Mouse (Mus musculus) kidney, embryonic 15.5 days (tissue): ENCODE measurements around the gene Xxylt1. TPM values are rescaled to one million over a fixed set of nuclear protein-coding genes. Genes with fewer than 3 reads are reported as not detected.

Experiments used
- ATAC-seq: fragments of 200-750 bp; cut with Nextera tagmentation; replicated peaks from 2 replicates; pipeline ENCODE4 v1.8.0; 2017; ENCODE audit warnings: moderate TSS enrichment; ENCODE audit not compliant: low FRiP score
- H3K27ac ChIP-seq: fragments of 300-500 bp; sonication (generic); 2 replicates; pipeline ENCODE4 v1.5.1; 2015; ENCODE audit warnings: mild to moderate bottlenecking, inconsistent platforms
- H3K27me3 ChIP-seq: fragments of 300-500 bp; sonication (generic); 2 replicates; pipeline ENCODE4 v1.6.1; 2015; ENCODE audit warnings: inconsistent platforms
- H3K36me3 ChIP-seq: fragments of 300-500 bp; sonication (generic); 2 replicates; pipeline ENCODE4 v1.6.1; 2015; ENCODE audit warnings: inconsistent platforms
- H3K4me1 ChIP-seq: fragments of 300-500 bp; sonication (generic); 2 replicates; pipeline ENCODE4 v1.6.1; 2015; ENCODE audit warnings: inconsistent platforms
- H3K4me2 ChIP-seq: fragments of 300-500 bp; sonication (generic); 2 replicates; pipeline ENCODE4 v1.6.1; 2015; ENCODE audit warnings: moderate library complexity, mild to moderate bottlenecking, inconsistent platforms
- H3K4me3 ChIP-seq: fragments of 300-500 bp; sonication (generic); replicated peaks from 2 replicates; pipeline ENCODE4 v1.5.1; 2015; ENCODE audit warnings: mild to moderate bottlenecking, inconsistent platforms
- H3K9ac ChIP-seq: fragments of 300-500 bp; sonication (generic); 2 replicates; pipeline ENCODE4 v1.6.1; 2015; ENCODE audit warnings: mild to moderate bottlenecking, inconsistent platforms
- H3K9me3 ChIP-seq: fragments of 300-500 bp; sonication (generic); replicated peaks from 2 replicates; pipeline ENCODE4 v1.6.1; 2016; ENCODE audit warnings: inconsistent platforms
- WGBS: fragments of 180-500 bp; shearing (Covaris S2); methylation state at CpG from one replicate; pipeline ENCODE4 v1.1.7; 2015; ENCODE audit warnings: mixed read lengths; 5-methylcytosine and 5-hydroxymethylcytosine counted together
- polyA plus RNA-seq: library from polyadenylated mRNA; unstranded; fragments of >200 nt; fragmentation: Nextera tagmentation; extraction: Ambion mirVana; gene quantifications from 2 replicates; pipeline ENCODE4 v1.2.1, GENCODE M21; 2015

The Xxylt1 gene
- polyA plus RNA-seq = 19.2 and 20.2 TPM in 2 replicates

GRCm38 (mm10) chr16:31081125-31081664 lies at the start of gene Xxylt1:
Xxylt1 (minus strand) TSS chr16:31081432.
- Histone ChIP-seq H3K27ac (peak within 1 kb of the TSS; percentile 97), H3K4me3 (peak within 1 kb of the TSS; percentile 92), H3K36me3 (peaks cover 9% of the 10 kb centered on the region; the same call in 1 of the 2 replicates), H3K27me3 (no peaks in the 10 kb centered on the region), H3K9me3 (no peaks in the 10 kb centered on the region), H3K9ac (peak within 1 kb of the TSS; percentile 75), H3K4me2 (peak within 1 kb of the TSS; percentile 91), H3K4me1 (peaks cover 17% of the 10 kb centered on the region)
- peak; percentile 98 for ATAC-seq
- under 1% methylated on average over 54 of the region's 54 CpGs for WGBS

GRCm38 (mm10) chr16:31128116-31128515 lies 46.9 kb upstream of the Xxylt1 start:
- Histone ChIP-seq H3K4me1 (peaks cover 3% of the 10 kb centered on the region; the same call in 1 of the 2 replicates), H3K9me3 (no peaks in the 10 kb centered on the region), H3K27me3 (no peaks in the 10 kb centered on the region), H3K4me3 (no peak overlapping the region), H3K27ac (no peak overlapping the region), H3K4me2 (no peak overlapping the region), H3K36me3 (peaks cover 45% of the 10 kb centered on the region), H3K9ac (no peak overlapping the region)
- 90% methylated on average over 5 of the region's 5 CpGs for WGBS
- no peak for ATAC-seq

GRCm38 (mm10) chr16:31124991-31125390 lies 43.8 kb upstream of the Xxylt1 start:
- no peak overlapping the region for H3K9ac ChIP-seq
- WGBS = 63% methylated on average over 5 of the region's 5 CpGs
- peaks cover 39% of the 10 kb centered on the region for H3K36me3 ChIP-seq
- H3K27ac ChIP-seq = no peak overlapping the region
- H3K4me1 ChIP-seq = no peaks in the 10 kb centered on the region
- no peak for ATAC-seq
- H3K9me3 ChIP-seq = no peaks in the 10 kb centered on the region
- no peak overlapping the region for H3K4me3 ChIP-seq
- no peaks in the 10 kb centered on the region for H3K27me3 ChIP-seq
- no peak overlapping the region for H3K4me2 ChIP-seq

- ATAC-seq = no peak
- 91% methylated on average over 6 of the region's 6 CpGs for WGBS
Measured at GRCm38 (mm10) chr16:31121612-31122011, 40.4 kb upstream of the Xxylt1 start.

GRCm38 (mm10) chr16:31113596-31113995 lies 32.4 kb upstream of the Xxylt1 start:
- Histone ChIP-seq H3K4me3 (no peak overlapping the region), H3K4me1 (no peaks in the 10 kb centered on the region), H3K9me3 (no peaks in the 10 kb centered on the region), H3K9ac (no peak overlapping the region), H3K27me3 (no peaks in the 10 kb centered on the region), H3K4me2 (no peak overlapping the region), H3K27ac (no peak overlapping the region), H3K36me3 (peaks cover 60% of the 10 kb centered on the region)
- ATAC-seq = no peak

More at GRCm38 (mm10) chr16:31121612-31122011, 40.4 kb upstream of the Xxylt1 start:
- Histone ChIP-seq H3K4me1 (no peaks in the 10 kb centered on the region), H3K36me3 (peaks cover 23% of the 10 kb centered on the region), H3K27me3 (no peaks in the 10 kb centered on the region), H3K9me3 (no peaks in the 10 kb centered on the region), H3K4me3 (no peak overlapping the region), H3K27ac (no peak overlapping the region), H3K9ac (no peak overlapping the region), H3K4me2 (no peak overlapping the region)

- no peaks in the 10 kb centered on the region for H3K9me3 ChIP-seq
- no peak overlapping the region for H3K9ac ChIP-seq
- no peak overlapping the region for H3K4me3 ChIP-seq
- WGBS = 94% methylated on average over 2 of the region's 2 CpGs
- H3K36me3 ChIP-seq = peaks cover 73% of the 10 kb centered on the region
- ATAC-seq = no peak
- H3K4me2 ChIP-seq = no peak overlapping the region
- H3K27ac ChIP-seq = no peak overlapping the region
- H3K4me1 ChIP-seq = no peaks in the 10 kb centered on the region
- no peaks in the 10 kb centered on the region for H3K27me3 ChIP-seq
Measured at GRCm38 (mm10) chr16:31101352-31101751, 20.1 kb upstream of the Xxylt1 start.

GRCm38 (mm10) chr16:31099906-31100305 lies 18.7 kb upstream of the Xxylt1 start:
- 76% methylated on average over 1 of the region's 1 CpGs for WGBS

GRCm38 (mm10) chr16:31094036-31094435 lies 12.8 kb upstream of the Xxylt1 start:
- Histone ChIP-seq H3K4me2 (no peak overlapping the region), H3K27ac (no peak overlapping the region), H3K9ac (no peak overlapping the region), H3K36me3 (peaks cover 26% of the 10 kb centered on the region), H3K27me3 (no peaks in the 10 kb centered on the region), H3K4me3 (no peak overlapping the region), H3K4me1 (no peaks in the 10 kb centered on the region), H3K9me3 (no peaks in the 10 kb centered on the region)
- 92% methylated on average over 6 of the region's 6 CpGs for WGBS
- no peak for ATAC-seq

More at GRCm38 (mm10) chr16:31099906-31100305, 18.7 kb upstream of the Xxylt1 start:
- Histone ChIP-seq H3K4me3 (no peak overlapping the region), H3K27me3 (no peaks in the 10 kb centered on the region), H3K9ac (no peak overlapping the region), H3K27ac (no peak overlapping the region), H3K9me3 (no peaks in the 10 kb centered on the region), H3K4me2 (no peak overlapping the region), H3K4me1 (no peaks in the 10 kb centered on the region), H3K36me3 (peaks cover 64% of the 10 kb centered on the region)
- ATAC-seq = no peak

- ATAC-seq = no peak
- 71% methylated on average over 9 of the region's 9 CpGs for WGBS
- Histone ChIP-seq H3K27me3 (no peaks in the 10 kb centered on the region), H3K9me3 (no peaks in the 10 kb centered on the region), H3K36me3 (peaks cover 21% of the 10 kb centered on the region), H3K4me2 (no peak overlapping the region), H3K9ac (no peak overlapping the region), H3K4me3 (no peak overlapping the region), H3K27ac (no peak overlapping the region), H3K4me1 (no peaks in the 10 kb centered on the region)
Measured at GRCm38 (mm10) chr16:31093186-31093585, 12.0 kb upstream of the Xxylt1 start.

GRCm38 (mm10) chr16:31081891-31082290 lies 659 bp upstream of the Xxylt1 start:
- ATAC-seq = no peak
- Histone ChIP-seq H3K36me3 (peaks cover 9% of the 10 kb centered on the region; the same call in 1 of the 2 replicates), H3K4me3 (no peak overlapping the region), H3K27ac (no peak overlapping the region), H3K27me3 (no peaks in the 10 kb centered on the region), H3K4me1 (peaks cover 17% of the 10 kb centered on the region), H3K4me2 (peak overlapping the region; percentile 91), H3K9me3 (no peaks in the 10 kb centered on the region), H3K9ac (no peak overlapping the region)
- 74% methylated on average over 6 of the region's 6 CpGs for WGBS

GRCm38 (mm10) chr16:31080573-31081051 lies 620 bp downstream of the Xxylt1 start:
- H3K9ac ChIP-seq = peak overlapping the region; percentile 75
- H3K4me3 ChIP-seq = peak overlapping the region; percentile 92
- H3K27me3 ChIP-seq = no peaks in the 10 kb centered on the region
- H3K4me2 ChIP-seq = peak overlapping the region; percentile 91
- H3K27ac ChIP-seq = peak overlapping the region; percentile 97
- under 1% methylated on average over 36 of the region's 36 CpGs for WGBS
- H3K4me1 ChIP-seq = peaks cover 17% of the 10 kb centered on the region
- no peaks in the 10 kb centered on the region for H3K9me3 ChIP-seq
- peaks cover 9% of the 10 kb centered on the region; the same call in 1 of the 2 replicates for H3K36me3 ChIP-seq
- peak; percentile 81 for ATAC-seq

- Histone ChIP-seq H3K4me2 (no peak overlapping the region), H3K27me3 (no peaks in the 10 kb centered on the region), H3K9me3 (no peaks in the 10 kb centered on the region), H3K36me3 (peaks cover 9% of the 10 kb centered on the region; the same call in 1 of the 2 replicates), H3K9ac (no peak overlapping the region), H3K4me1 (peaks cover 12% of the 10 kb centered on the region), H3K4me3 (no peak overlapping the region), H3K27ac (no peak overlapping the region)
- 93% methylated on average over 5 of the region's 5 CpGs for WGBS
- no peak for ATAC-seq
Measured at GRCm38 (mm10) chr16:31077396-31077795, 3.8 kb downstream of the Xxylt1 start.
